Mouse (Mus musculus): ENCODE results near the gene H2-M10.4.
"Not testable (repeated sequence)": the region's sequence is repeated elsewhere in the genome, so short reads cannot be mapped to it uniquely, and the experiment has no call there.

The H2-M10.4 gene

GRCm38 (mm10) chr17:36462234-36462633, at the start of gene H2-M10.4:
TSS of gene H2-M10.4 (minus strand) at chr17:36462334.
- no peak for DNase-seq

DNA sequence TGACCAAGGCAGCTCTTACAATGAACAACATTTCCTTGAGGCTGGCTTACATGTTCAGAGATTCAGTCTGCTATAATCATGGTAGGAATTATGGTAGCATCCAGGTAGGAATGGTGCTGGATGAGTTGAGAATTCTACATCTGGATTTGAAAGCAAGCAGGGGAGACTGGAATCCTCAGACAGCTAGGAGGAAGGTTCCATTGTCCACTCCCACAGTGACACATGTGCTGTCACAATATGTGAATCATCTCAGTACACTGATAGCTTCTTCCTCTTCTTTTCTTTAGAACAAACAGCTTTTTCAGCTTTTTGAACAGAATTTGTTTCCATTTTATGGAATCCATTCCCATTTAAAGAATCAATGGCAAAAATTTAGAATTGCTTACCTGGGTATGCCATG, 41.8 kb upstream of the H2-M10.4 start:
- no peak for DNase-seq

DNA sequence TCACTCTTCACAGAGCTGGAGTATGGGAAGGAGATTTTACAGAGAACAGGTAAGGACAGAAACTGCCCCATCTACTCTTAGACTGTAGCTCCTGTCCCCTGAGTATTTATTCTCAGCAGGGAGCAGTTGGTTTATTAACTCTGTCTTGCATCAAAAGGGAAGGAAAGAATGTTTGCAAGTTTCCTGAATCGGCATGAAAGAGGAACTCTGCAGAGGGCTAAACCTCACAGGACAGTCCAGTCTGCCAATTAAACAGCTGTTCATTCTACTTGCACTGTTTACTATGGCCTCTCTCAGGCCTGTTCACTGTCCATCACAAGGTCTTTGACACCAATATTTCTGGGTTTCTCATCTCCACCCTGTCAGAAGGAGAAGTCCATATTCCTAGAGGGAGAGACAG, 38.3 kb upstream of the H2-M10.4 start:
- no peak for DNase-seq

DNA sequence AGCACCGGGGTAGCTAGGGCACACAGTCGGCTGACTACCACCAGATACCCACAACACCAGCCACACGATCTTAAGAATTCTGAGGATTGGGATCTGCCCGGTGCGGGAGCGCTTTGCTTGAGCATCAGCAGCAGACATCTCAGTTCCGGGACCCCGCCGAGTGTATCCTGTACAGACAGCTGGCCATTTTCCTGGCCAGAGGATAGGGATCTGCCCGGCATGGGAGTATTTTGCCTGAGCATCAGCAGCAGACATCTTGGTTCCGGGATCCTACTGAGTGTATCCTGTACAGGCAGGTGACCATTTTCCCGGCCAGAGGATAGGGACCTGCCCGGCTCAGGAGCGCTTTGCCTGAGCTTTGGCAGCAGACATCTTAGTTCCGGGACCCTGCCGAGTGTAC, 26.0 kb upstream of the H2-M10.4 start:
- DNase-seq = not testable (repeated sequence)

- DNase-seq = no peak
Observed at GRCm38 (mm10) chr17:36486687-36487230, 24.6 kb upstream of the H2-M10.4 start.

- DNase-seq = no peak
Observed at GRCm38 (mm10) chr17:36483865-36484264, 21.7 kb upstream of the H2-M10.4 start.

GRCm38 (mm10) chr17:36456260-36456659, 5.9 kb downstream of the H2-M10.4 start:
- DNase-seq = no peak

DNA sequence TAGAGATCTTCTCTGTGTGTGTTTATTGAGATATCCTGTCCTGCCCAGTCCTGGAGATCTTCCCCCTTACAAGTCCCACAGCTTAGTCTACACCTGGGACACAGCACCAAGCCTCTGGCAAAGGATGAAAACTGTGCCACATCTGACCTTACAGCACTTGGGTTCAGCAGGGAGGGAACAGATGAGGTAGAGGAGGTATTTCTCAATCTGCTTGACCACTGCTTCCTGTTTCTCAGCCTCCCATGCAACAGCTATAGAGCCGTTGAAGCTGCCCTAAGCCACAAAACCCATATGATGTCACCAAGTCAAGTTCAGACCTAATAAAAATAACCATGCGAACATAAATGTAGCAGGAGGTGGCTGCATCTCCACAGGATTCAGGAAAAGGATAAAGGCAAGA, 30.7 kb downstream of the H2-M10.4 start:
- DNase-seq = no peak

DNA sequence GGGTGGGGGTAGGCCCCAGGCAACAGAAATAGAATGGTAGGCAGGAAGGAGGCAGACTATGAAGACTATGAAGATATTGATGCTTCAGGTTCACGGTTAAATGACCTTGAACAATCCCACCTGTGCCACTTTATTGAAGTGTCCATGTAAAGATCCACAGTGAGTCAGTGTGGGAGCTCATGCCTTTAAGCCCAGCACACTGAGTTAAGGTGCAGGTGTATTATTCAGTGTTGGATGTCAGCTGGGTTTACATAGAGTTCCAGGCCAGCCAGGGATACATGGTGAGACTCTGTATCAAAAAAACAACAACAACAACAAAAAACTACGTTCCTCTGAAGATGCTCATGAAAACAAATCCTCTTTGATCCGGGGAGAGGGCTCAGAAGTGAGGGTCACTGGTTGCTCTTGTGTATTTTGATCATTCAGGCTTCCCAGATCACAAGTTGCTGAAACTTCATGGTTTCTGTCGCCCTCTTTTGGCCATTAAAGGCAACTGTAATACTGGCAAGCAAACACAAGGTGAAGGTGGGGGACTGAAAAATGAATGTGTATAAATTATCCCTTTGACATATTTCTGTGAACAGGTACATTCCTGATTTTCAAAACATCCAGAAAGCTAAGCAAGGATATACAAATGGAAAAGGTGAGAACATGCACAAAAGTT, 43.9 kb downstream of the H2-M10.4 start:
- peak in 1 of 2 experiments; percentile 22 for DNase-seq

DNA sequence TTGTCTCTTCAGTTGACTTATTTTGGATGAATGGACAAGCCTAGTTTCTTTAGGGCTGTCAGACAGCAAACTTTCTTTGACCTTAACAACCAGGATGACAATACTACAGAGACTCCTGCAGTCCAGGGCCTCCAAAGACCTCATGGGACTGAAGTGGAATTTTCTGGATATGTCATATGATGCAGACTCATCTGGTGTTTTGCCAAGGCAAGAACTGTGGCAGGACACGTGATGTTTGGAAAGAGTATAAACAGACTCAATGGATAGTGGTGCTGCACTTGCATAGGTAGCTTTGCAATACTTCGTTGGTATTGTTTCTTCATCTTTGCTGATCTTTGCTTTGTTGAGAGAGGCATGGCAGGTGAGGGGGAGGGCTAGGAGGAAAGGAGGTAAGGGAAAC, 44.7 kb downstream of the H2-M10.4 start:
- DNase-seq = no peak

GRCm38 (mm10) chr17:36415407-36415806, 46.7 kb downstream of the H2-M10.4 start:
- DNase-seq = no peak

GRCm38 (mm10) chr17:36414361-36414760, 47.8 kb downstream of the H2-M10.4 start:
- DNase-seq = no peak
